Mouse (Mus musculus): ENCODE results near the gene Syt7. TPM values are rescaled to one million over a fixed set of nuclear protein-coding genes. Genes with fewer than 3 reads are reported as not detected.

The Syt7 gene
- 11.4 and 15.5 TPM in 2 replicates for polyA plus RNA-seq (2014; fragmentation: Nextera tagmentation; extraction: Ambion mirVana)

DNA sequence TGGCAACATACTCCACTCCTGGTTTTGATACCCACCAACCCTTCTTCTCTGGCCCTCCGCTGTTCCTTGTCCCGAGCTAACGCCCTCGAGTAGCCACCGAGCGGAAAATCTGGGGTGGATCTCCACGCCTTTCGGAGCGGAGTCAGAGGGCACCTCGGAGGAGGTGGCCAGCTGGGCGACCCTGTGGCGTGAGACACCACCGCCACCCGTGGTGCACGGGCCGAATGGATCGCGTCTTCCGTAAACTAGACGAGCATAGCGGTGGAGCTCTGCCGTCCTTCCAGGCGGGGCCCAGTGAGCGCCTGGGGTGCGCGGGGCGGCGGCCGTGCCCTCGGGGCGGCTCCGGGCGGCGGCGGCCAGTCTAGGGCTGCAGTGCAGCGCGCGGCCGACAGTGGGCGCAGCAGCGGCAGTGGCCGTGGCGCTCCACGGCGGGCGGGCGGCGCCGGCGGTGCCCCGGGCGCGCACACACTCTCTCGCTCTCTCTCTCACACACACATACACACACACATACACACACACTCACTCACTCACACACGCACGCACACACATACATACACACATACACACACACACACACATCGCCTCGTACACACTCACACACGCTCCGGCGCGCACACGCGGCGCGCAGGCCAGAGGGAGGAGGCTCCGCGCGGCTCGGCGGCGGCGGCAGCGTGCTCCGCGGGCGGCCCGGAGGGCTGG lies at the start of gene Syt7:
Syt7 (plus strand) TSS at position 476 of the 699 bp plus-strand sequence.
- WGBS, result under 1% methylated on average over 44 of the region's 78 CpGs
- H3K9me3 ChIP-seq (ENCODE audit: control insufficient read depth, low read length), result no peaks in the 10 kb centered on the region
- peak within 1 kb of the TSS; percentile 87 for H3K9ac ChIP-seq (replicated peaks; ENCODE audit: low read depth, low read length)
- peaks cover 16% of the 10 kb centered on the region for H3K4me1 ChIP-seq (ENCODE audit: control insufficient read depth, insufficient read depth, low read length)
- peak; percentile 80 for ATAC-seq (ENCODE audit: low read depth)
- H3K27me3 ChIP-seq (ENCODE audit: control insufficient read depth, insufficient read depth, low read length), result no peaks in the 10 kb centered on the region
- peak within 1 kb of the TSS; percentile 48 for H3K27ac ChIP-seq (ENCODE audit: low read depth, low read length)
- H3K4me3 ChIP-seq (ENCODE audit: low read depth, low read length), result peak within 1 kb of the TSS; percentile 73
- H3K4me2 ChIP-seq (ENCODE audit: low read depth, low read length), result peak within 1 kb of the TSS; percentile 77
- H3K36me3 ChIP-seq (ENCODE audit: control insufficient read depth, insufficient read depth, low read length), result no peaks in the 10 kb centered on the region

DNA sequence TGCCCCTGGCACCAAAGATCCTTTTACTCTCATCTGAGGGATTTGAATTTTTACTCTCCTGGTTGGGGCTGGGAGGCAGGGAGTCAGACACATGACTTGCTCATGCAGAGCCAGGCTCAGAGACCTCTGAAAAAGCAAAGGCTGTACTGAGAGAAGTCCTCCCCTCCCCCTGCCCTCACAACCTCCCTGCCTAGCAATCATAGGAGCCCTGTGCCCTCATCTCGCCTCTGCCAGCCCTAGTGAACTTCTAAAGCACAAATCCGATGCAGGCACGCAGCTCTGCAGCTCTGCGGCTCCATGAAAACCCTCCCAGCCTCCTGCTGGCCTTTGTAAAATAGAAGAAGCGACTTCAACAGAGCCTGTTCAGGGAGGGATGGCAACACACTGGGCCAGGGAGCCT lies 49.6 kb upstream of the Syt7 start:
- H3K9ac ChIP-seq (replicated peaks; ENCODE audit: low read depth, low read length), result no peak overlapping the region

GRCm38 (mm10) chr19:10340661-10341060 lies 48.2 kb upstream of the Syt7 start:
- H3K27me3 ChIP-seq (ENCODE audit: control insufficient read depth, insufficient read depth, low read length), result no peaks in the 10 kb centered on the region
- ATAC-seq (ENCODE audit: low read depth), result no peak
- H3K9ac ChIP-seq (replicated peaks; ENCODE audit: low read depth, low read length), result no peak overlapping the region
- no peaks in the 10 kb centered on the region for H3K36me3 ChIP-seq (ENCODE audit: control insufficient read depth, insufficient read depth, low read length)
- no peaks in the 10 kb centered on the region for H3K9me3 ChIP-seq (ENCODE audit: control insufficient read depth, low read length)
- no peak overlapping the region for H3K4me3 ChIP-seq (ENCODE audit: low read depth, low read length)
- WGBS, result 44% methylated on average over 5 of the region's 5 CpGs
- H3K4me1 ChIP-seq (ENCODE audit: control insufficient read depth, insufficient read depth, low read length), result 0 out of 2 replicates have a peak, but pooled peaks cover 4% of the 10 kb centered on the region
- H3K27ac ChIP-seq (ENCODE audit: low read depth, low read length), result no peak overlapping the region
- H3K4me2 ChIP-seq (ENCODE audit: low read depth, low read length), result no peak overlapping the region

More for the DNA sequence above, 49.6 kb upstream of the Syt7 start:
- no peaks in the 10 kb centered on the region for H3K27me3 ChIP-seq (ENCODE audit: control insufficient read depth, insufficient read depth, low read length)
- no peak overlapping the region for H3K4me3 ChIP-seq (ENCODE audit: low read depth, low read length)
- ATAC-seq (ENCODE audit: low read depth), result no peak
- no peak overlapping the region for H3K4me2 ChIP-seq (ENCODE audit: low read depth, low read length)
- no peaks in the 10 kb centered on the region for H3K9me3 ChIP-seq (ENCODE audit: control insufficient read depth, low read length)
- H3K27ac ChIP-seq (ENCODE audit: low read depth, low read length), result no peak overlapping the region
- H3K36me3 ChIP-seq (ENCODE audit: control insufficient read depth, insufficient read depth, low read length), result no peaks in the 10 kb centered on the region
- H3K4me1 ChIP-seq (ENCODE audit: control insufficient read depth, insufficient read depth, low read length), result 0 out of 2 replicates have a peak, but pooled peaks cover 4% of the 10 kb centered on the region
- 13% methylated on average over 5 of the region's 5 CpGs for WGBS

DNA sequence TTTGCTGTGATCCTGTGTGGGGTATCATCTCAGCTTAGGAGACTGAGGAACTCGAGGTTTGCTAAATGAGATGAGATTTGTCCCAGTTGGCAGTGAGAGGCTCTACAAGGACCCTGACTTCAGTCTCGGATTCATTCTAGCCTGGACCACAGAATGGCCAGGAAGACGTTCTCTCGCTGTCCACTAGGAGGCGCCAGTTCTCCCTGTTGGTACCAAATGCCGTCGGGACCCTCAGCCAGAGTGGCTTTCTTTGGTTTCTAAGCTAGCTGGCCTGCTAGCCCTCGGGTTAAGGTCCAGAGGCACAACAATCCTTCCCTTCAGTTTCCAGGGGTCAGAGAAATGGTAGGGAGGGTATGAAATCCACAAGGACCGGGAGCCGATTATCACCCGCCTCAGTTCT lies 47.7 kb upstream of the Syt7 start:
- H3K27ac ChIP-seq (ENCODE audit: low read depth, low read length), result no peak overlapping the region; the same call in 1 of the 2 replicates
- ATAC-seq (ENCODE audit: low read depth), result no peak

GRCm38 (mm10) chr19:10341817-10342439 lies 47.0 kb upstream of the Syt7 start:
- H3K36me3 ChIP-seq (ENCODE audit: control insufficient read depth, insufficient read depth, low read length), result no peaks in the 10 kb centered on the region
- ATAC-seq (ENCODE audit: low read depth), result peak; percentile 50; the same call in 1 of the 2 replicates
- 31% methylated on average over 12 of the region's 12 CpGs for WGBS
- no peak overlapping the region for H3K9ac ChIP-seq (replicated peaks; ENCODE audit: low read depth, low read length)
- peak overlapping the region; percentile 58 for H3K27ac ChIP-seq (ENCODE audit: low read depth, low read length)
- H3K4me1 ChIP-seq (ENCODE audit: control insufficient read depth, insufficient read depth, low read length), result 0 out of 2 replicates have a peak, but pooled peaks cover 4% of the 10 kb centered on the region
- no peaks in the 10 kb centered on the region for H3K27me3 ChIP-seq (ENCODE audit: control insufficient read depth, insufficient read depth, low read length)
- H3K4me3 ChIP-seq (ENCODE audit: low read depth, low read length), result no peak overlapping the region
- H3K9me3 ChIP-seq (ENCODE audit: control insufficient read depth, low read length), result no peaks in the 10 kb centered on the region
- no peak overlapping the region for H3K4me2 ChIP-seq (ENCODE audit: low read depth, low read length)

More for the DNA sequence above, 47.7 kb upstream of the Syt7 start:
- Histone ChIP-seq H3K27me3 (ENCODE audit: control insufficient read depth, insufficient read depth, low read length) (no peaks in the 10 kb centered on the region), H3K9me3 (ENCODE audit: control insufficient read depth, low read length) (no peaks in the 10 kb centered on the region), H3K4me3 (ENCODE audit: low read depth, low read length) (no peak overlapping the region), H3K9ac (replicated peaks; ENCODE audit: low read depth, low read length) (no peak overlapping the region), H3K36me3 (ENCODE audit: control insufficient read depth, insufficient read depth, low read length) (no peaks in the 10 kb centered on the region), H3K4me1 (ENCODE audit: control insufficient read depth, insufficient read depth, low read length) (0 out of 2 replicates have a peak, but pooled peaks cover 4% of the 10 kb centered on the region), H3K4me2 (ENCODE audit: low read depth, low read length) (no peak overlapping the region)
- WGBS, result 15% methylated on average over 11 of the region's 11 CpGs

- no peaks in the 10 kb centered on the region for H3K27me3 ChIP-seq (ENCODE audit: control insufficient read depth, insufficient read depth, low read length)
- no peak overlapping the region for H3K9ac ChIP-seq (replicated peaks; ENCODE audit: low read depth, low read length)
- no peak for ATAC-seq (ENCODE audit: low read depth)
- H3K4me2 ChIP-seq (ENCODE audit: low read depth, low read length), result no peak overlapping the region
- H3K36me3 ChIP-seq (ENCODE audit: control insufficient read depth, insufficient read depth, low read length), result no peaks in the 10 kb centered on the region
- 0 out of 2 replicates have a peak, but pooled peaks cover 4% of the 10 kb centered on the region for H3K4me1 ChIP-seq (ENCODE audit: control insufficient read depth, insufficient read depth, low read length)
- no peaks in the 10 kb centered on the region for H3K9me3 ChIP-seq (ENCODE audit: control insufficient read depth, low read length)
- H3K27ac ChIP-seq (ENCODE audit: low read depth, low read length), result no peak overlapping the region
- WGBS, result 85% methylated on average over 10 of the region's 10 CpGs
- H3K4me3 ChIP-seq (ENCODE audit: low read depth, low read length), result no peak overlapping the region
Measured at GRCm38 (mm10) chr19:10343866-10344265, 45.0 kb upstream of the Syt7 start.

DNA sequence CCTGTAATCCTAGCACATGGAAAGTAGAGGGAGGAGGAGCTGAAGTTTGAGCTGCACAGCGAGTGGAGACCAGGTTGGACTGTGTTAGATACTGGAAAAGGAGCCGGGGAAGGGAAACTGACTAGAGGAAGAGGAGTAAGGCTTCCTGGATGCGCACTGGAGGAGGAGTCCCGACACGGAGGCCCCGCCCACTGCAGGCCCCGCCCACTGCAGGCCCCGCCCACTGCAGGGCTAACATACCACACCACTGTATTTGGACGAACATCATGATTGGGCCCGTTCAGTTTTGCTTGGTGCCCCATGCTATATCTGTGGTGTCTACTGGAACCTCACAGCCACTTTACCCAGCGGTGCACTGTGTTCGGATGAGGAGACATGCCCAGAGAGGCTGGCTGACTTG lies 43.2 kb upstream of the Syt7 start:
- Histone ChIP-seq H3K9me3 (ENCODE audit: control insufficient read depth, low read length) (no peaks in the 10 kb centered on the region), H3K36me3 (ENCODE audit: control insufficient read depth, insufficient read depth, low read length) (no peaks in the 10 kb centered on the region), H3K27me3 (ENCODE audit: control insufficient read depth, insufficient read depth, low read length) (no peaks in the 10 kb centered on the region), H3K4me3 (ENCODE audit: low read depth, low read length) (no peak overlapping the region), H3K9ac (replicated peaks; ENCODE audit: low read depth, low read length) (no peak overlapping the region), H3K4me1 (ENCODE audit: control insufficient read depth, insufficient read depth, low read length) (0 out of 2 replicates have a peak, but pooled peaks cover 4% of the 10 kb centered on the region), H3K27ac (ENCODE audit: low read depth, low read length) (no peak overlapping the region), H3K4me2 (ENCODE audit: low read depth, low read length) (no peak overlapping the region)
- ATAC-seq (ENCODE audit: low read depth), result peak; percentile 28; the same call in 1 of the 2 replicates
- 37% methylated on average over 12 of the region's 12 CpGs for WGBS

GRCm38 (mm10) chr19:10347628-10348273 lies 41.1 kb upstream of the Syt7 start:
- ATAC-seq (ENCODE audit: low read depth), result no peak
- WGBS, result 49% methylated on average over 5 of the region's 5 CpGs
- Histone ChIP-seq H3K36me3 (ENCODE audit: control insufficient read depth, insufficient read depth, low read length) (no peaks in the 10 kb centered on the region), H3K4me2 (ENCODE audit: low read depth, low read length) (no peak overlapping the region), H3K4me3 (ENCODE audit: low read depth, low read length) (no peak overlapping the region), H3K9ac (replicated peaks; ENCODE audit: low read depth, low read length) (no peak overlapping the region), H3K27me3 (ENCODE audit: control insufficient read depth, insufficient read depth, low read length) (no peaks in the 10 kb centered on the region), H3K27ac (ENCODE audit: low read depth, low read length) (no peak overlapping the region), H3K9me3 (ENCODE audit: control insufficient read depth, low read length) (no peaks in the 10 kb centered on the region), H3K4me1 (ENCODE audit: control insufficient read depth, insufficient read depth, low read length) (no peaks in the 10 kb centered on the region)

GRCm38 (mm10) chr19:10352218-10352617 lies 36.7 kb upstream of the Syt7 start:
- no peaks in the 10 kb centered on the region for H3K9me3 ChIP-seq (ENCODE audit: control insufficient read depth, low read length)
- no peak for ATAC-seq (ENCODE audit: low read depth)
- H3K4me1 ChIP-seq (ENCODE audit: control insufficient read depth, insufficient read depth, low read length), result no peaks in the 10 kb centered on the region
- H3K27ac ChIP-seq (ENCODE audit: low read depth, low read length), result no peak overlapping the region
- no peaks in the 10 kb centered on the region for H3K27me3 ChIP-seq (ENCODE audit: control insufficient read depth, insufficient read depth, low read length)
- H3K36me3 ChIP-seq (ENCODE audit: control insufficient read depth, insufficient read depth, low read length), result no peaks in the 10 kb centered on the region
- WGBS, result 91% methylated on average over 7 of the region's 7 CpGs
- H3K4me3 ChIP-seq (ENCODE audit: low read depth, low read length), result no peak overlapping the region
- H3K9ac ChIP-seq (replicated peaks; ENCODE audit: low read depth, low read length), result no peak overlapping the region
- H3K4me2 ChIP-seq (ENCODE audit: low read depth, low read length), result no peak overlapping the region

Data from neural tube, embryonic 14.5 days (tissue).